Mouse (Mus musculus) kidney, postnatal 36 days (tissue): Measurements from ENCODE around the gene Kcnj12.

Experiments used
- DNase-seq, 2 experiments: peaks; one replicate each; pipeline ENCODE4 v3.0.0; 2021 to 2022; ENCODE audit warnings: mixed read lengths in 2 of 2

Gene Kcnj12

GRCm38 (mm10) chr11:61111472-61111871 is 89.1 kb downstream of the Kcnj12 start:
- DNase-seq: no peak

- no peak for DNase-seq
Measured at GRCm38 (mm10) chr11:61112323-61112995, 90.1 kb downstream of the Kcnj12 start.

- DNase-seq: no peak
Measured at GRCm38 (mm10) chr11:61116226-61116625, 93.9 kb downstream of the Kcnj12 start.

GRCm38 (mm10) chr11:61119996-61120583 is 97.7 kb downstream of the Kcnj12 start:
- no peak for DNase-seq
